Mouse (Mus musculus) kidney, embryonic 15.5 days (tissue): Measurements from ENCODE around the gene Cep70. TPM values are rescaled to one million over a fixed set of nuclear protein-coding genes. Genes with fewer than 3 reads are reported as not detected.

Experiments used
- ATAC-seq: fragments of 200-750 bp; cut with Nextera tagmentation; replicated peaks from 2 replicates; pipeline ENCODE4 v1.8.0; 2017; ENCODE audit warnings: moderate TSS enrichment; ENCODE audit not compliant: low FRiP score
- H3K27ac ChIP-seq: fragments of 300-500 bp; sonication (generic); 2 replicates; pipeline ENCODE4 v1.5.1; 2015; ENCODE audit warnings: mild to moderate bottlenecking, inconsistent platforms
- H3K27me3 ChIP-seq: fragments of 300-500 bp; sonication (generic); 2 replicates; pipeline ENCODE4 v1.6.1; 2015; ENCODE audit warnings: inconsistent platforms
- H3K36me3 ChIP-seq: fragments of 300-500 bp; sonication (generic); 2 replicates; pipeline ENCODE4 v1.6.1; 2015; ENCODE audit warnings: inconsistent platforms
- H3K4me1 ChIP-seq: fragments of 300-500 bp; sonication (generic); 2 replicates; pipeline ENCODE4 v1.6.1; 2015; ENCODE audit warnings: inconsistent platforms
- H3K4me2 ChIP-seq: fragments of 300-500 bp; sonication (generic); 2 replicates; pipeline ENCODE4 v1.6.1; 2015; ENCODE audit warnings: moderate library complexity, mild to moderate bottlenecking, inconsistent platforms
- H3K4me3 ChIP-seq: fragments of 300-500 bp; sonication (generic); replicated peaks from 2 replicates; pipeline ENCODE4 v1.5.1; 2015; ENCODE audit warnings: mild to moderate bottlenecking, inconsistent platforms
- H3K9ac ChIP-seq: fragments of 300-500 bp; sonication (generic); 2 replicates; pipeline ENCODE4 v1.6.1; 2015; ENCODE audit warnings: mild to moderate bottlenecking, inconsistent platforms
- H3K9me3 ChIP-seq: fragments of 300-500 bp; sonication (generic); replicated peaks from 2 replicates; pipeline ENCODE4 v1.6.1; 2016; ENCODE audit warnings: inconsistent platforms
- WGBS: fragments of 180-500 bp; shearing (Covaris S2); methylation state at CpG from one replicate; pipeline ENCODE4 v1.1.7; 2015; ENCODE audit warnings: mixed read lengths; 5-methylcytosine and 5-hydroxymethylcytosine counted together
- polyA plus RNA-seq: library from polyadenylated mRNA; unstranded; fragments of >200 nt; fragmentation: Nextera tagmentation; extraction: Ambion mirVana; gene quantifications from 2 replicates; pipeline ENCODE4 v1.2.1, GENCODE M21; 2015

The Cep70 gene
- 25.8 and 28.1 TPM in 2 replicates for polyA plus RNA-seq

- Histone ChIP-seq H3K9ac (peak within 1 kb of the TSS; percentile 81), H3K36me3 (0 out of 2 replicates have a peak, but pooled peaks cover 8% of the 10 kb centered on the region), H3K4me1 (peaks cover 13% of the 10 kb centered on the region), H3K4me3 (peak within 1 kb of the TSS; percentile 88), H3K4me2 (peak within 1 kb of the TSS; percentile 68), H3K27me3 (no peaks in the 10 kb centered on the region), H3K9me3 (no peaks in the 10 kb centered on the region), H3K27ac (peak within 1 kb of the TSS; percentile 80)
- ATAC-seq = peak; percentile 99
- under 1% methylated on average over 66 of the region's 66 CpGs for WGBS
Measured at GRCm38 (mm10) chr9:99243190-99243894, at the start of gene Cep70. TSS of gene Cep70 (plus strand) at chr9:99243367.

GRCm38 (mm10) chr9:99212643-99213042 is 30.5 kb upstream of the Cep70 start:
- WGBS = 69% methylated on average over 2 of the region's 2 CpGs
- ATAC-seq = no peak

GRCm38 (mm10) chr9:99216182-99216581 is 27.0 kb upstream of the Cep70 start:
- Histone ChIP-seq H3K4me3 (no peak overlapping the region), H3K4me1 (no peaks in the 10 kb centered on the region), H3K27me3 (no peaks in the 10 kb centered on the region), H3K27ac (no peak overlapping the region), H3K4me2 (no peak overlapping the region), H3K9me3 (no peaks in the 10 kb centered on the region), H3K36me3 (no peaks in the 10 kb centered on the region), H3K9ac (no peak overlapping the region)
- no peak for ATAC-seq
- 70% methylated on average over 2 of the region's 2 CpGs for WGBS

More at GRCm38 (mm10) chr9:99212643-99213042, 30.5 kb upstream of the Cep70 start:
- H3K9me3 ChIP-seq = no peaks in the 10 kb centered on the region
- H3K4me1 ChIP-seq = no peaks in the 10 kb centered on the region
- H3K27me3 ChIP-seq = no peaks in the 10 kb centered on the region
- H3K4me3 ChIP-seq = no peak overlapping the region
- H3K9ac ChIP-seq = no peak overlapping the region
- no peak overlapping the region for H3K4me2 ChIP-seq
- H3K36me3 ChIP-seq = no peaks in the 10 kb centered on the region
- no peak overlapping the region for H3K27ac ChIP-seq

- Histone ChIP-seq H3K9ac (no peak overlapping the region), H3K36me3 (no peaks in the 10 kb centered on the region), H3K4me3 (no peak overlapping the region), H3K9me3 (no peaks in the 10 kb centered on the region), H3K4me2 (no peak overlapping the region), H3K4me1 (no peaks in the 10 kb centered on the region), H3K27ac (no peak overlapping the region), H3K27me3 (no peaks in the 10 kb centered on the region)
- WGBS = 15% methylated on average over 6 of the region's 6 CpGs
- ATAC-seq = peak; percentile 88
Measured at GRCm38 (mm10) chr9:99217999-99218719, 25.0 kb upstream of the Cep70 start.

GRCm38 (mm10) chr9:99221636-99222035 is 21.5 kb upstream of the Cep70 start:
- 86% methylated on average over 4 of the region's 4 CpGs for WGBS
- no peak overlapping the region for H3K27ac ChIP-seq
- no peaks in the 10 kb centered on the region for H3K4me1 ChIP-seq
- no peaks in the 10 kb centered on the region for H3K9me3 ChIP-seq
- H3K27me3 ChIP-seq = no peaks in the 10 kb centered on the region
- H3K9ac ChIP-seq = no peak overlapping the region
- H3K4me3 ChIP-seq = no peak overlapping the region
- ATAC-seq = no peak
- H3K36me3 ChIP-seq = no peaks in the 10 kb centered on the region
- no peak overlapping the region for H3K4me2 ChIP-seq

- no peaks in the 10 kb centered on the region for H3K4me1 ChIP-seq
- H3K4me3 ChIP-seq = no peak overlapping the region
- no peaks in the 10 kb centered on the region for H3K36me3 ChIP-seq
- no peak overlapping the region for H3K9ac ChIP-seq
- no peak for ATAC-seq
- H3K27ac ChIP-seq = no peak overlapping the region
- H3K27me3 ChIP-seq = no peaks in the 10 kb centered on the region
- WGBS = 64% methylated on average over 3 of the region's 3 CpGs
- H3K4me2 ChIP-seq = no peak overlapping the region
- H3K9me3 ChIP-seq = no peaks in the 10 kb centered on the region
Measured at GRCm38 (mm10) chr9:99224583-99224982, 18.6 kb upstream of the Cep70 start.

GRCm38 (mm10) chr9:99229450-99229849 is 13.7 kb upstream of the Cep70 start:
- ATAC-seq = no peak
- Histone ChIP-seq H3K9me3 (no peaks in the 10 kb centered on the region), H3K4me2 (no peak overlapping the region), H3K27ac (no peak overlapping the region), H3K36me3 (no peaks in the 10 kb centered on the region), H3K4me3 (no peak overlapping the region), H3K27me3 (no peaks in the 10 kb centered on the region), H3K4me1 (no peaks in the 10 kb centered on the region), H3K9ac (no peak overlapping the region)
- WGBS = 89% methylated on average over 14 of the region's 14 CpGs

- 90% methylated on average over 14 of the region's 14 CpGs for WGBS
- Histone ChIP-seq H3K36me3 (no peaks in the 10 kb centered on the region), H3K4me1 (peaks cover under 1% of the 10 kb centered on the region; the same call in 1 of the 2 replicates), H3K27me3 (no peaks in the 10 kb centered on the region), H3K4me2 (no peak within 1 kb of the TSS), H3K4me3 (no peak within 1 kb of the TSS), H3K9me3 (no peaks in the 10 kb centered on the region), H3K27ac (no peak within 1 kb of the TSS), H3K9ac (no peak within 1 kb of the TSS)
- ATAC-seq = no peak
Measured at GRCm38 (mm10) chr9:99237139-99237538, 6.0 kb upstream of the Cep70 start, which contains the start of gene Faiml. TSS of gene Faiml (minus strand) at chr9:99237239.

GRCm38 (mm10) chr9:99238276-99238675 is 4.9 kb upstream of the Cep70 start:
- no peaks in the 10 kb centered on the region for H3K27me3 ChIP-seq
- H3K4me2 ChIP-seq = no peak overlapping the region
- H3K27ac ChIP-seq = no peak overlapping the region
- no peak overlapping the region for H3K4me3 ChIP-seq
- 82% methylated on average over 10 of the region's 10 CpGs for WGBS
- H3K9ac ChIP-seq = no peak overlapping the region
- peaks cover 8% of the 10 kb centered on the region for H3K4me1 ChIP-seq
- H3K36me3 ChIP-seq = no peaks in the 10 kb centered on the region
- H3K9me3 ChIP-seq = no peaks in the 10 kb centered on the region
- ATAC-seq = no peak

- WGBS = 62% methylated on average over 1 of the region's 1 CpGs
- no peak for ATAC-seq
- H3K4me1 ChIP-seq = peaks cover 13% of the 10 kb centered on the region
- H3K27ac ChIP-seq = no peak overlapping the region
- H3K27me3 ChIP-seq = no peaks in the 10 kb centered on the region
- no peaks in the 10 kb centered on the region for H3K9me3 ChIP-seq
- no peak overlapping the region for H3K4me3 ChIP-seq
- no peaks in the 10 kb centered on the region for H3K36me3 ChIP-seq
- H3K9ac ChIP-seq = no peak overlapping the region
- H3K4me2 ChIP-seq = no peak overlapping the region
Measured at GRCm38 (mm10) chr9:99239256-99239655, 3.9 kb upstream of the Cep70 start.

- Histone ChIP-seq H3K9me3 (no peaks in the 10 kb centered on the region), H3K4me3 (no peak overlapping the region), H3K4me1 (peaks cover 13% of the 10 kb centered on the region), H3K4me2 (no peak overlapping the region), H3K9ac (no peak overlapping the region), H3K27ac (no peak overlapping the region), H3K27me3 (no peaks in the 10 kb centered on the region), H3K36me3 (no peaks in the 10 kb centered on the region)
- ATAC-seq = no peak
- WGBS = 51% methylated on average over 5 of the region's 5 CpGs
Measured at GRCm38 (mm10) chr9:99240571-99240970, 2.6 kb upstream of the Cep70 start.

- H3K27ac ChIP-seq = no peak overlapping the region
- peak overlapping the region; percentile 68; the same call in 1 of the 2 replicates for H3K4me2 ChIP-seq
- no peak overlapping the region for H3K9ac ChIP-seq
- ATAC-seq = no peak
- WGBS = 4% methylated on average over 7 of the region's 7 CpGs
- H3K27me3 ChIP-seq = no peaks in the 10 kb centered on the region
- peaks cover 13% of the 10 kb centered on the region for H3K4me1 ChIP-seq
- peak overlapping the region; percentile 88; the same call in 1 of the 2 replicates for H3K4me3 ChIP-seq
- no peaks in the 10 kb centered on the region for H3K9me3 ChIP-seq
- H3K36me3 ChIP-seq = 0 out of 2 replicates have a peak, but pooled peaks cover 6% of the 10 kb centered on the region
Measured at GRCm38 (mm10) chr9:99242035-99242434, 1.1 kb upstream of the Cep70 start.
